Mouse (Mus musculus): ENCODE measurements around the gene Sdk1. TPM values are rescaled to one million over a fixed set of nuclear protein-coding genes. Genes with fewer than 3 reads are reported as not detected.
"Not testable (repeated sequence)": the region's sequence is repeated elsewhere in the genome, so short reads cannot be mapped to it uniquely, and the experiment has no call there.

The Sdk1 gene
- total RNA-seq, 2 experiments from 2014 or later: 2.7 to 3.8 TPM

- intact Hi-C loops (cut with DNase I; ENCODE audit: low total_unique reads): no loop called here
- DNase-seq: no peak
Measured at GRCm38 (mm10) chr5:141591246-141591645, 350.0 kb downstream of the Sdk1 start.

GRCm38 (mm10) chr5:141612721-141613120, 371.4 kb downstream of the Sdk1 start:
- intact Hi-C loops (cut with DNase I; ENCODE audit: low total_unique reads): no loop called here
- no peak for DNase-seq

GRCm38 (mm10) chr5:141615763-141616162, 374.5 kb downstream of the Sdk1 start:
- intact Hi-C loops (cut with DNase I; ENCODE audit: low total_unique reads): no loop called here
- no peak for DNase-seq

GRCm38 (mm10) chr5:141617660-141618059, 376.4 kb downstream of the Sdk1 start:
- DNase-seq: no peak
- intact Hi-C loops (cut with DNase I; ENCODE audit: low total_unique reads): no loop called here

- DNase-seq: no peak
- intact Hi-C loops (cut with DNase I; ENCODE audit: low total_unique reads): no loop called here
Measured at GRCm38 (mm10) chr5:141625401-141625800, 384.1 kb downstream of the Sdk1 start.

GRCm38 (mm10) chr5:141631641-141632040, 390.4 kb downstream of the Sdk1 start:
- intact Hi-C loops (cut with DNase I; ENCODE audit: low total_unique reads): no loop called here
- DNase-seq: no peak

GRCm38 (mm10) chr5:141633271-141633670, 392.0 kb downstream of the Sdk1 start:
- intact Hi-C loops (cut with DNase I; ENCODE audit: low total_unique reads): no loop called here
- no peak for DNase-seq

- intact Hi-C loops (cut with DNase I; ENCODE audit: low total_unique reads): no loop called here
- DNase-seq: no peak
Measured at GRCm38 (mm10) chr5:141636406-141636805, 395.1 kb downstream of the Sdk1 start.

GRCm38 (mm10) chr5:141637054-141637453, 395.8 kb downstream of the Sdk1 start:
- DNase-seq; intact Hi-C loops (cut with DNase I; ENCODE audit: low total_unique reads): not testable (repeated sequence)

GRCm38 (mm10) chr5:141645671-141646070, 404.4 kb downstream of the Sdk1 start:
- intact Hi-C loops (cut with DNase I; ENCODE audit: low total_unique reads): no loop called here
- DNase-seq: no peak

- intact Hi-C loops (cut with DNase I; ENCODE audit: low total_unique reads): no loop called here
- no peak for DNase-seq
Measured at GRCm38 (mm10) chr5:141646621-141647020, 405.3 kb downstream of the Sdk1 start.

- no peak for DNase-seq
- intact Hi-C loops (cut with DNase I; ENCODE audit: low total_unique reads): no loop called here
Measured at GRCm38 (mm10) chr5:141649831-141650375, 408.6 kb downstream of the Sdk1 start.

- intact Hi-C loops (cut with DNase I; ENCODE audit: low total_unique reads): no loop called here
- no peak for DNase-seq
Measured at GRCm38 (mm10) chr5:141651690-141652377, 410.5 kb downstream of the Sdk1 start.

- no peak for DNase-seq
- intact Hi-C loops (cut with DNase I; ENCODE audit: low total_unique reads): no loop called here
Measured at GRCm38 (mm10) chr5:141676371-141676770, 435.1 kb downstream of the Sdk1 start.

- intact Hi-C loops (cut with DNase I; ENCODE audit: low total_unique reads): no loop called here
- no peak for DNase-seq
Measured at GRCm38 (mm10) chr5:141677034-141677433, 435.7 kb downstream of the Sdk1 start.

- DNase-seq: no peak
Measured at GRCm38 (mm10) chr5:141677841-141678240, 436.6 kb downstream of the Sdk1 start.

GRCm38 (mm10) chr5:141686876-141687420, 445.7 kb downstream of the Sdk1 start:
- intact Hi-C loops (cut with DNase I; ENCODE audit: low total_unique reads): no loop called here
- no peak for DNase-seq

More at GRCm38 (mm10) chr5:141677841-141678240, 436.6 kb downstream of the Sdk1 start:
- intact Hi-C loops (cut with DNase I; ENCODE audit: low total_unique reads): no loop called here

- intact Hi-C loops (cut with DNase I; ENCODE audit: low total_unique reads): no loop called here
- DNase-seq: no peak
Measured at GRCm38 (mm10) chr5:141689442-141690105, 448.3 kb downstream of the Sdk1 start.

- DNase-seq: peak; percentile 82
- intact Hi-C loops (cut with DNase I; ENCODE audit: low total_unique reads): no loop called here
Measured at GRCm38 (mm10) chr5:141691482-141691975, 450.2 kb downstream of the Sdk1 start.

- intact Hi-C loops (cut with DNase I; ENCODE audit: low total_unique reads): no loop called here
- no peak for DNase-seq
Measured at GRCm38 (mm10) chr5:141693716-141694115, 452.4 kb downstream of the Sdk1 start.
